Mouse (Mus musculus) forebrain, embryonic 11.5 days (tissue): ENCODE data around the gene Bysl. TPM values are rescaled to one million over a fixed set of nuclear protein-coding genes. Genes with fewer than 3 reads are reported as not detected.
"Not testable (repeated sequence)": the region's sequence is repeated elsewhere in the genome, so short reads cannot be mapped to it uniquely, and the experiment has no call there.

Source experiments
- ATAC-seq: fragments of 200-750 bp; cut with Nextera tagmentation; replicated peaks from 2 replicates; pipeline ENCODE4 v1.8.0; 2017; ENCODE audit warnings: moderate TSS enrichment; ENCODE audit not compliant: low FRiP score
- DNase-seq: peaks from one replicate; pipeline ENCODE4 v3.0.0-alpha.2; 2017; ENCODE audit warnings: low spot score
- H3K27ac ChIP-seq: fragments of 300-500 bp; sonication (generic); 2 replicates; pipeline ENCODE4 v1.5.1; 2014; ENCODE audit warnings: low read depth, low read length
- H3K27me3 ChIP-seq: fragments of 300-500 bp; sonication (generic); 2 replicates; pipeline ENCODE4 v1.6.1; 2014; ENCODE audit warnings: mild to moderate bottlenecking, low read length, mixed read lengths; ENCODE audit not compliant: control insufficient read depth, insufficient read depth
- H3K36me3 ChIP-seq: fragments of 300-500 bp; sonication (generic); 2 replicates; pipeline ENCODE4 v1.6.1; 2014; ENCODE audit warnings: mild to moderate bottlenecking, low read length, moderate library complexity, mixed read lengths; ENCODE audit not compliant: control insufficient read depth, insufficient read depth
- H3K4me1 ChIP-seq: fragments of 300-500 bp; sonication (generic); replicated peaks from 2 replicates; pipeline ENCODE4 v1.6.1; 2014; ENCODE audit warnings: low read length, mixed read lengths; ENCODE audit not compliant: control insufficient read depth, insufficient read depth
- H3K4me2 ChIP-seq: fragments of 300-500 bp; sonication (generic); 2 replicates; pipeline ENCODE4 v1.6.1; 2014; ENCODE audit warnings: low read depth, mild to moderate bottlenecking, low read length, moderate library complexity, mixed read lengths; ENCODE audit not compliant: severe bottlenecking
- H3K4me3 ChIP-seq: fragments of 300-500 bp; sonication (generic); 2 replicates; pipeline ENCODE4 v1.5.1; 2014; ENCODE audit warnings: low read depth, low read length
- H3K9ac ChIP-seq: fragments of 300-500 bp; sonication (generic); 2 replicates; pipeline ENCODE4 v1.6.1; 2014; ENCODE audit warnings: low read length
- H3K9me3 ChIP-seq: fragments of 300-500 bp; sonication (generic); 2 replicates; pipeline ENCODE4 v1.6.1; 2016; ENCODE audit warnings: low read length, mixed read lengths; ENCODE audit not compliant: control insufficient read depth
- WGBS: fragments of 180-500 bp; shearing (Covaris S2); extraction: QIAGEN DNeasy Blood & Tissue Kit; methylation state at CpG from one replicate; pipeline ENCODE4 v1.1.7; 2014; 5-methylcytosine and 5-hydroxymethylcytosine counted together
- polyA plus RNA-seq: library from polyadenylated mRNA; unstranded; fragments of >200 nt; fragmentation: Nextera tagmentation; extraction: Ambion mirVana; gene quantifications from 2 replicates; pipeline ENCODE4 v1.2.1, GENCODE M21; 2014

Bysl gene
- 34.6 and 37.3 TPM in 2 replicates for polyA plus RNA-seq

DNA sequence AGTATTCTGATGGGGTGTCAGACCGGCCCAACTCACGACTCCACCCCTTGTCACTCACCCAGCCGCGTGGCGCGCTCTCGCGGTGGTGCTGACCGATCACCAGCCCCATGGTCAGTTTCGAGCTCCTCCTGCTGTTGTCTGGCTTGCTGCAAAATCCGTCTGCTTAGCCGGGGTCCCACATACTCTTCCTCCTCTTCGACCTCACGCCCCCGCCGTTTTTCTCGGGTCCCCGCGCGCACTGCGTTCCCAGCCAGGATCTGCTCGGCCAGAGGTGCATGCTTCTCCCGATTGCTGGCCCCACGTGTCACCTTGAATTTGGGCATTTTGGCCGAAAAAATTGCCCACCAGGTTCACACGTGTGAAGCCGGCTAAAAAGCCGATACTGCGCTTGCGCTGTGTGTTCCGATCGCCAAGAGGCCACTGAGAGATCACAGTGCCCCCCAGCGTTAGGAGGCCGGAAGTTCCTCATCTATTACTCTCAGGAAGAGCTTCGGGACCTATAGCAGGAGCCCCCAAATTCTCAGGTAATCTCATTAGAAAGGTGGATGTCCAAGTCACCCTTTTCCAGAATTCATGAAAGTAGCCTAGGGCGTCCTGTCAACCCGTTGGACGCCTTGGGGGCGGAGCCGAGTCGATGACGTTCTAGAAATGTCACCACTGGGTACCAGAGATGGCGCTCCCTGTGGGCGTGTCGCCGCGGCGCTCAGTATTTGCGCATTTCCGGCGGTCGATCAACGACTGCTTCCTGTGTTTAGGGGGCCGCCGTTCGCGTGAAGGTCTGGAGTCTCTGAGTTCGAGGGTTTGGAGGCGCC, at the start of gene Bysl, which contains the start of the genes Med20 and Gm20517:
Gene Bysl (minus strand): TSS at position 644 of the 812 bp plus-strand sequence.
Gene Med20 (plus strand): TSS at position 734 of the 812 bp plus-strand sequence.
Gene Gm20517 (plus strand): TSS at position 741 of the 812 bp plus-strand sequence.
- peaks cover 5% of the 10 kb centered on the region; the same call in 1 of the 2 replicates for H3K36me3 ChIP-seq

DNA sequence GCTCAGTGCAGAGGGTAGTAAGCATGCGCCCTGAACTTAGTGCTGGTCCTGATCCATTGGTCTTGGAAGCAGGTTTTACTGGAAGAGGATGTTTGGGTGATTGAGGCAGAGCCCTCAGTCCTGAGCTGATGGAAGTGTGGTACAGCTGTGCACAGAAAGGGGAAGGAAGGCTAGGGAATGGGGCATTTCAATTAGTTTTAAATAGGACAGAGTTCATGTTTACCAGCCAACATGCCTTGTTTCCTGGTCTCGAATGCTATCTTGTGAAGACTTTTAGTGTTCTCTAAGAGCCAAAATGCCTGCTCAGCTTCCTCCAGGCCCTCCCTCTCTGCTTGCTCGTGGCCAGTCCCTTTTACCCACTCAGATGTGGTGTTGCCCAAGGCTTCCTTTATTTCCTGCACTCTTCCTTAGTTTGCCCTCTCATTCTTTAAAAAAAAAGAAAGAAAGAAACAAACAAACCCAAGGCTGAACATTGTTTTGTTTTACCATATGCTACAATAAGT, 47.5 kb upstream of the Bysl start:
- Histone ChIP-seq H3K9me3 (no peaks in the 10 kb centered on the region), H3K9ac (no peak overlapping the region), H3K27ac (no peak overlapping the region), H3K4me2 (no peak overlapping the region), H3K27me3 (no peaks in the 10 kb centered on the region), H3K36me3 (no peaks in the 10 kb centered on the region), H3K4me3 (no peak overlapping the region), H3K4me1 (peaks cover 5% of the 10 kb centered on the region)
- DNase-seq (no peak), ATAC-seq (no peak)
- 87% methylated on average over 3 of the region's 3 CpGs for WGBS

More for the DNA sequence above, at the start of gene Bysl, which contains the start of the genes Med20 and Gm20517:
- WGBS, result 0% methylated on average over 59 of the region's 59 CpGs
- no peaks in the 10 kb centered on the region for H3K27me3 ChIP-seq
- peak within 1 kb of the TSS; percentile 81 for H3K4me3 ChIP-seq
- H3K9ac ChIP-seq, result peak within 1 kb of the TSS; percentile 73
- peaks cover 11% of the 10 kb centered on the region; the same call in 1 of the 2 replicates for H3K4me1 ChIP-seq
- H3K27ac ChIP-seq, result peak within 1 kb of the TSS; percentile 46; the same call in 1 of the 2 replicates
- ATAC-seq (peak; percentile 96), DNase-seq (peak; percentile 97)
- H3K9me3 ChIP-seq, result no peaks in the 10 kb centered on the region
- H3K4me2 ChIP-seq, result peak within 1 kb of the TSS; percentile 86

DNA sequence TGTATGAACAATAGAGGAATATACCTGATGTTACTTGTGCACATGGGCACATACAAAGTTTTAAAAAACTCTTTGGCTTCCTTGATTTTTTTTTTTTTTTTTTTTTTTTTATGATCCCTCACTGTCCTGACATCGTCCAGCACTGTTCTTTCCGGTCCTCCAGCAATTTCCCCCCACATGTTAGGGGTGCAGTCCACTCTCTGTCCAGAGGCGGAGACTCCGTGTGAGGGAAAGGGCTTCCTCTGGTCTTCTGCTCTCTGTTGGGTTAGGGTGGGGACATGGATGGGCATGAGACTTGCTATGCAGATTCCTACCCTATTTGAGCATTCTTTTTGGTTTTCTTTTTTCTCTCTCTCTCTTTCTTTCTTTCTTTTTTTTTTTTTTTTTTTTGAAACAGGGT, 46.6 kb upstream of the Bysl start:
- WGBS, result 89% methylated on average over 4 of the region's 4 CpGs
- DNase-seq, result no peak

DNA sequence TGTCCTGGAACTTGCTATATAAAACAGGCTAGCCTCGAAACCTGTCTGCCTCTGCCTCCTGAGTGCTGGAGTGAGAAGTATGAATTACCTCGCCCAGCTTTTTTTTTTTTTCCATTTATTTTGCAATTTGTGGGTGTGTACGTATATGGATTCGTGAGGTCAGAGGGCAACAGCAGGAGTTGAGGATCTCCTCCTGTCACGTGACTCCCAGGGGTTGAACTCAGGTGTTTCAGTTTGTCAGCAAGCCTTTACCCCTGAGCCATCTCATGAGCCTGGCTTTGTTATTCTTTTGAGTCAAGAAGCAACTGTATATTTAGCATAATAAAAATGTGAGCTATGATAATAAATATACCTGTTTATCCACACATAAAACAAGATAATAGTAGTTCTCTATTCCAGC, 44.4 kb upstream of the Bysl start:
- 85% methylated on average over 5 of the region's 5 CpGs for WGBS
- ATAC-seq (no peak), DNase-seq (no peak)
- Histone ChIP-seq H3K4me1 (no peaks in the 10 kb centered on the region; the same call in 1 of the 2 replicates), H3K27ac (no peak overlapping the region), H3K4me2 (no peak overlapping the region), H3K36me3 (no peaks in the 10 kb centered on the region), H3K9ac (no peak overlapping the region), H3K4me3 (no peak overlapping the region), H3K9me3 (no peaks in the 10 kb centered on the region), H3K27me3 (no peaks in the 10 kb centered on the region)

More for the DNA sequence above, 46.6 kb upstream of the Bysl start:
- Histone ChIP-seq H3K9me3 (no peaks in the 10 kb centered on the region), H3K9ac (no peak overlapping the region), H3K4me3 (no peak overlapping the region), H3K4me1 (peaks cover 3% of the 10 kb centered on the region; the same call in 1 of the 2 replicates), H3K27me3 (no peaks in the 10 kb centered on the region), H3K36me3 (no peaks in the 10 kb centered on the region), H3K27ac (no peak overlapping the region), H3K4me2 (no peak overlapping the region)
- ATAC-seq, result no peak

DNA sequence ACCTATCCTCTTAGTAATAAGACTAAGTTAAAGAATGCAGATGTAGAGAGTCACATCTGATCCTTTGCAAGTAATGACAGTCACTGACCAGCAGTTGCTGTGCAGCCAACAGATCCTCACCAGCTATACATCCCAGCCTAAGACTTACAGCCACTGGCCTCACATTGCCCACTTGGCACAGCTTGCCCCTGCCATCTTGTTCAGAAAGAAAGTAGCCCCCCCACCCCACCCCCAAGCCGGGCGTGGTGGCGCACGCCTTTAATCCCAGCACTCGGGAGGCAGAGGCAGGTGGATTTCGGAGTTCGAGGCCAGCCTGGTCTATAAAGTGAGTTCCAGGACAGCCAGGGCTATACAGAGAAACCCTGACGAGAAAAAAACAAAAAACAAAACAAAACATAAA, 43.1 kb upstream of the Bysl start:
- ATAC-seq, DNase-seq, H3K9me3 ChIP-seq, H3K27ac ChIP-seq, H3K4me2 ChIP-seq, H3K36me3 ChIP-seq, H3K4me1 ChIP-seq, H3K9ac ChIP-seq, H3K27me3 ChIP-seq, H3K4me3 ChIP-seq: not testable (repeated sequence)
- whole genome bisulfite sequencing, result 93% methylated on average over 8 of the region's 8 CpGs

DNA sequence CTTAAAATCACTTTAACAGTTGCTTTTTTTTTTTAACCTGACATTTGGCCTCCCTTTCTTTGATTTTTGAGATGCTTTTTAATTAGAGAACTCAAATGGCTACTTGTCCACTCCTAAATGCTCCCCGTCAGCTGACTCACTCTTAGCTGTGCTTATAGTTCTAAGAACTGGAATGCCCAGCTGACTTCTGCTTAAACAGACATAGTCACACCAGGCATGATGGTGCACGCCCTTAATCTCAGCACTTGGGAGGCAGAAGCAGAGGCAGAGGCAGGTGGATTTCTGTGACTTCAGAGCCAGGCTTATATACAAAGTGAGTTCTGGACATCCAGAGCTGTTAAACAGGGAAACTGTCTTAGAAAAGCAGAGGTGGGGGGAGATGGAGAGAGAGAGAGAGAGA, 40.7 kb upstream of the Bysl start:
- DNase-seq (no peak), ATAC-seq (no peak)
- Histone ChIP-seq H3K27ac (no peak overlapping the region), H3K4me3 (no peak overlapping the region), H3K9me3 (no peaks in the 10 kb centered on the region), H3K9ac (no peak overlapping the region), H3K4me1 (no peaks in the 10 kb centered on the region; the same call in 1 of the 2 replicates), H3K27me3 (no peaks in the 10 kb centered on the region), H3K4me2 (no peak overlapping the region), H3K36me3 (no peaks in the 10 kb centered on the region)
- WGBS, result 73% methylated on average over 2 of the region's 2 CpGs

DNA sequence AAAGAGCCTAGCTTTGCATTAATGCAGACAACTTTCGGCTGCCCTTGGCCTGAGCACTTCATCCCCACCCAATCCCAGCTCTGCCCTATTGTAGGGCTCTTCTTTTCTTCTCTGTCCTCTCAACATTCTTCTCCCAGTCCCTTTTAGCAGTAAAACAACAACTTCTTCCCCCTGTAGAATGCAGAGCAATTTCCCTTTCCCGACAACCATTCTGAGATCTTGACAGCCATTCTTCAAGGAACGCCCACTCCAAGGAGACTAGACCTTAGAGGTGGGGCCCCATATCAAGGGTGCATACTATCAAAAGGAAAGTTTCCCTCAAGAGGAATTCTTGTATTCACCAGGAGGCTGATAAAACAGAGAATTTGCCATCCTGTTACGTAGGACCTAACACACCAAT, 37.7 kb upstream of the Bysl start:
- ATAC-seq (peak; percentile 30; the same call in 1 of the 2 replicates), DNase-seq (no peak)
- 46% methylated on average over 4 of the region's 4 CpGs for WGBS

DNA sequence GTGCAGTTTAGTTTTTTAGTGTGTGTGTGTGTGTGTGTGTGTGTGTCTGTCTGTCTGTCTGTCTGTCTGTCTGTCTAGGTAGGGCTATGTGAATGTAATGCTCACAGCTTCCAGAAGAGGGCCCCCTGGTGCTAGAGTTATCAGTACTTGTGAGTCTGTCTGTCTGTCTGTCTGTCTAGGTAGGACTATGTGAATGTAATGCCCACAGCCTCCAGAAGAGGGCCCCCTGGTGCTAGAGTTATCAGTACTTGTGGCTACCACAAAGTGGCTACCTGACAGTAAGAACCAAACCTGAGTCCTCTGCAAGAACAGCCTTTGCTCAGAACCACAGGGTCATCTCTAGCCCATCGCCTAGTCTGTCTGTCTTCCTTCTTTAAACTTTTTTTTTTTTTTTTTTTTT, 35.4 kb upstream of the Bysl start:
- H3K36me3 ChIP-seq, result no peaks in the 10 kb centered on the region
- no peak overlapping the region for H3K9ac ChIP-seq
- ATAC-seq, result no peak
- no peak overlapping the region for H3K4me3 ChIP-seq
- 56% methylated on average over 1 of the region's 1 CpGs for WGBS
- DNase-seq, result peak; percentile 87
- H3K4me2 ChIP-seq, result no peak overlapping the region
- no peak overlapping the region for H3K27ac ChIP-seq
- H3K27me3 ChIP-seq, result no peaks in the 10 kb centered on the region
- no peaks in the 10 kb centered on the region for H3K9me3 ChIP-seq
- H3K4me1 ChIP-seq, result no peaks in the 10 kb centered on the region; the same call in 1 of the 2 replicates

More for the DNA sequence above, 37.7 kb upstream of the Bysl start:
- Histone ChIP-seq H3K4me2 (no peak overlapping the region), H3K36me3 (no peaks in the 10 kb centered on the region), H3K27me3 (no peaks in the 10 kb centered on the region), H3K27ac (peak overlapping the region; percentile 19; the same call in 1 of the 2 replicates), H3K4me3 (no peak overlapping the region), H3K4me1 (no peaks in the 10 kb centered on the region; the same call in 1 of the 2 replicates), H3K9ac (no peak overlapping the region), H3K9me3 (no peaks in the 10 kb centered on the region)
